Mouse (Mus musculus) urinary bladder, postnatal 4 days (tissue): Measurements from ENCODE around the gene Inmt.
"Not testable (repeated sequence)": the region's sequence is repeated elsewhere in the genome, so short reads cannot be mapped to it uniquely, and the experiment has no call there.

Source experiments
- DNase-seq, 2 experiments: peaks; one replicate each; pipeline ENCODE4 v3.0.0; 2021 to 2022; ENCODE audit warnings: low spot score in 2 of 2

Gene Inmt

DNA sequence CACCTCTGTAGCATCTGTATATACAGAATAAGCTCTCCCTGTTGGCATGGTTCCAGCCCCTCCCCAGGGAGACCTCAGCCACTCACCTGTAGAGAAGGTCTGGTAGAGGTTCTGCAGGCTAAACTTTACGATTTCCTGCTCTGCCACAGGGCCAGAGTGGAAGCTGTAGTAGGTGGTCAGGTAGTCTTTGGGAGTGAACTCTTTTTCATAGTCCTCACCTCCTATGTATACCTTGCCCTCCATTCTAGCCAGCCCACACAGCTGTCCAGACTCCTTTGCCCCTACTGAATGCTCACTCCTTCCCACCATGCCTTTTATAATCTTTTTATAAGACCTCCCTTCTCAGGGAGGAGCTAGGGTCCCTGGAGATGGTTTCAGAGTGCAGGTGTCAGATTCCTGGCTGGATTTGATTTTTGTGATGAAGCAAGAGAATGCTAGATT lies at the start of gene Inmt:
Gene Inmt, minus strand, starts transcription at position 303 of the 441 bp plus-strand sequence.
- DNase-seq, result no peak

DNA sequence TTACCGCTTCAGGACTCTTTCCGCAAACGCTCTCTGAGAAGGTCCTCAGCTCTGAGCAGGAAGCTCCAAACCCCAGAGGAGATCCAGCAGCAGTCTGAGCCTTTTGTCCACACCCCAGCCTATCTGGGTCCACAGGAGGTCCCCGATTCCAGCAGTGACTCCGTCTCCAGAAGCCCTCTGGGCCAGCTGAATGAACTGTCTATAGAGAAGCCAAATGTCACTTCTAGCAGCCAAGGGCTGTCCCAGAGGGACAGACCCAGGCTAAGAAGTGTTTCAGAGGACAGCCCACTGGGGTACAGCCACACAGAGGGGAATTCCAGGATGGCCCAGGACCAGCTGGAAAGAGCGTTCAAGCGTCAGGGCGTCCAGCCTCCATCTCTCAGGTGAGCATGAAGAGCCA lies 49.1 kb upstream of the Inmt start:
- DNase-seq, result no peak

DNA sequence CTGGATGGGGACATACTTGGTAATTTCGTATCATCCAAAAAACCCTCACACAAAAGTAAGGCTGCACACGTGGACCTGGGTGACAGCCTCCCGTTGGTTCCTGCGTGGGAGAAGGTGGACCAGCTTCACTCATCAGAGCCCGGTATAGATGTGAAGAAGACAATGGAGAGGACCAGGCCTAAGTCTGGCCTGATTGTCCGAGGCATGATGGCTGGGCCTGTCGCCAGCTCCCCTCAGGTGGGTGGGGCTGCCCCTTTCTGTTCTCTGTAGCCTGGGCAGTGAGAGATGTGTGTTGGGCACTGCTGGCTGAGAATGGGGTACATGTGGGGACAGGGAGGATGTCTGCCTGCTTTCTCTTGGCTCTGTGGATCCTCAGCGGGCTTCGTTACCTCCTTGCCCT lies 43.4 kb upstream of the Inmt start:
- DNase-seq, result no peak

DNA sequence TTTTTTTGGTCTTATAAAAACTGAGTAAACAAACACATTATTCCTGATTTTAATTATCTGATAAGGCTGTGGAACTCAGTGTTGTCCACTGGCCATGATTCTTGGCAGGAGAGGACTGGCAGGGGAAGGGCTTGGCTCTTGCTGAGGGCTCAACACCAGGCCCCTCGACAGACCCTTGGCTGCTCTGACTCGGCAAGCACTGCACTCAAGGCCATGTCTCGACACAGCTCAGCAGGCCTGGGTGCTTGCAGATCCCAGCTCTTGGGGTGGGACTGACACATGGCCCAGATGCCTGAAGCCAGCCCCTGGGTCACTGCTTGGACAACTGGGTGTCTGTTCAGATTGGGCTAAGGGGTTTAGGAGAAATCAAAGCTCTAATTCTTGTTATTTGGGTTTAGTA lies 39.7 kb upstream of the Inmt start:
- DNase-seq, result peak in 1 of 2 experiments; percentile 31

DNA sequence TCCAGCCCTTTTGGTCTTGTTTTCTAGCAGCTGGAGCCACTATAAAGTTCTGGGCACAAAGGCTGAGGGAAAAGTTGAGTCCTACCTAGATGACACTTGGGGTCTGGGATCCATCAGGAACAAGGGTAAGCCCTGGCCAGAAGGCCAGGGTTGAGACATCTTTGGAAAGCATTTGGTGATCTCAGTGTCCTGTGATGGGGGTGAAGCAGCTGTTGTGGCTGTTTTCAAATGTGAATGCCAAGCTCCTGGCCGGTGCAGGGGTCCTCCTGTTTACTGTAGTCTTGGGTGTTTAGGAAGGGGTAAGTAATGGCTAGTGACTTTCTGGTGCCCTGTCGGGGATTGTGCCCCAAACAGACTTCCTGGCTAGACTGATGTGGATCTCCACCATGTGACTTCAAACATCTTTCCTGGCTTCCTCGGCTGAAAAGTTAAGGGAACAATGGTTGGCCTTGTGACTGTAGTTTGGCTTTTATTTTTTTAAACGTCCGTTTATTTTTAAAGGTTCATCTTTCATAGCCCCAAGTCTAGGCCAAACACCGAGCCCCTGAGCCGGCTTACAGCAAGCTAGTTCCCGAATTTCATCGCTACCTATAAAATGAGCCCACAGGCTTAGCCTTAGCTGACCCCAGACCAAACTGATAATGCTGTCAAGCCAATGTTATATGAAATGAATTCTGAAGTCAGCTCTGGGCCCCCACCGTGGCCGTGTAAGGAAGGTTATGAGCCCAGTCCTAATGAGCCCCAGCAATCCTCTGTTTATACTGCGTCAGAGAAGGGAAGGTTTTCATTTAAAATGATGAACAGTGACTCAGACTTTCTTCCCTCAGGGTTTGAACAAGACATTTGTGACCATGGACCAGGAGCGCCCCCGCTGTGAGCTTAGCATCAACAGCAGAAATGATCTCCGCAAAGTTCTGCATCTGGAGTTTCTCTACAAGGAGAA lies 35.9 kb upstream of the Inmt start:
- no peak for DNase-seq

DNA sequence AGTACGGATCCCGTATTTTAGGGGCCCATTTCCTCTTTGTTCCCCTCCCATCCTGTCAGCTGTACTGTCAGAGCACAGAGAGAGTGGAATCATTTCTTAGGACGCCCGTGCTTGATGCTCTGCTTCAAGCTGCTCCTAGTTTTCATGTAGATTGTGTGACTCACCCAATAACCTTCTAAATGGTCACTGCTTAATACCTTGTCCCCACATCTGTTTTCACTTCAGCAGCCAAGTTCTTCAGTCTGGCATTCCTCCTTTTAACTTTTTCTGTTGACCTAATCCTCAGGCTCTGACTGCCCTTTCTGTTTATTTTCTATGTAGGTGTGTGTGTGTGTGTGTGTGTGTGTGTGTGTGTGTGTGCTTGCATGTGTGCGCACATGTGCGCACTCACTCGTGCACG lies 32.9 kb upstream of the Inmt start:
- DNase-seq, result no peak

DNA sequence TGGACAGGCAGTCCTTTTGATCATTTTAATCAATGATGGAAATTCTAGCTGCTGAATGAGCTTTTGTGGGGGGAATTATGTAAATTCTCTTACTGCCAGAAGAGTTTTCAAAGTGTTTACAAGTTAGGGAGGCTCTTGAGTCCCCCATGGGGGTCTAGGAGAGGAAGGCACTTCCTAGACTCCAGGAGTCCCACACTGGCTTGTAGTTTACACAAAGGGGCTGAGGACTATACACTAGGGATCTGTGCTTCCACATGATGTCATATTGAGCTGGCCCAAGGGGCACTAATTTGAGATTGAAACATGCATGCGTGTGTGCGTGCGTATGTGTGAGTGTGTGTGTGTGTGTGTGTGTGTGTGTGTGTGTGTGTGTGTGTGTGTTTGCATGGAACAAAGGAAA lies 29.1 kb upstream of the Inmt start:
- DNase-seq, result no peak

DNA sequence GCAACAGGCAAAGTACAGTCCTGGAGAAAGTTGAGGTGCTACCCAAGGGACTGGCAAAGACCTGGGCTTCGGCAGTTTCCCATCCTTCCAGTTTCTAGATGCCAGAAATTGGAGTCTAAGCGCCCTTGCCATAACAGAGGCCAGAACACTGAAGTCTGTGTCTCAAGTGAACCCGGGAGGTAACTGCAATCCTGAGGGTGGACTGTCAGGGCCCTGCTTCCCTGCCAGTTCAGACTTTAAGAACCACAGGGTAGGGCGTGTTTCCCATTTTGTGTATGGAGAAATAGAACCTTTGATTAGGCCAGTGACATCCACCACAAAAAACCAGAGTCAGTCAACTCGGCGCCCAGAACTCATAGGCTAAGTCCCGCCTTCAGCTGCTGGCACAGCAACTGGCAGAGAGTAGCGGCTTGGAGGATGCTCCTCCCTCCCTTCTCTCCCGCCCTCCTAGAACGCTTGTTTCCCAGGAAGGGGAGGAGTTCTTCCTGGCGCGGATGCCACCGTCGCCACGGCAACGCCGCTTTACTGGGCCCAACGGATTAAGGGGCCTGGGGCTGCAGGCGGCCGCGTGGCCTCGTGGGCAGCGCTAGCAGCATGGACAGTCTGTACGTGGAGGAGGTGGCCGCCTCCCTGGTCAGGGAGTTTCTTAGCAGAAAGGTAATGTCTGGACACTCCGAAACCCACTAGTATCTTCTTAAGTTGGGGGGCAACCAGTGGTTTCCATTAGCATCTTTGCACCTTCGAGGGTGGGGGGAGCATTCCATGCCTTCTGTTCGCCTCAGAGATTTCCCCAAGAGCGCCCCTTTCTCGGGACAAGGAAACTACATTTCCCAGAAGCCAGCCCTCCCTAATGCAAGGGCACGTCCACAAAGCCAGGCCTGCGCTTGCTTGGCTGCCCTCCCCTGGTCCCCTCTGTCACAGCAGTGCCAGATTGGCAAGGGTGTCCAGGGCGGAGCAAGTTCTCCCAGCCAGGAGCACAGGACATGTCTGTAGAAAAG lies 28.4 kb upstream of the Inmt start, which contains the start of gene Mindy4:
Gene Mindy4, plus strand, starts transcription at position 471 of the 998 bp plus-strand sequence.
- DNase-seq, result peak; percentile 85 to 87

DNA sequence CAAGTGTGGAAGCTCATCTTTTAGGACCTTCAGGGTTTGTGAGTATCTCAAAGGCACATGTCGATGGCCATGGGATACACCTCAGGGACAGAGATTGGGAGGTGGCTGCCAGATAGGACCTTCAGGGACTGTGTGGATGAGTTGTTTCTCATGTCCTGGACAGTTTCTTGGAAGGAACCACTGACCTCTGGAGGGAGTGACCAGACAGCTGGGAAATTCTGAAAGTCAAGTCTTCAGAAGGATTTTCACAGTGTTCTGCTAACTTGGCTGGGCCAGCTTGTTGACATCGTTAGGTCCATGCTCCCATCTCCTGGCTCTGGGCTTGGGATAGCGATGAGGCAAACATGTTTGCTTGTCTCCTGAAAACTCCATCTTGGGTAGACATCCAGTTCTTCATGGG lies 24.2 kb upstream of the Inmt start:
- DNase-seq, result no peak

DNA sequence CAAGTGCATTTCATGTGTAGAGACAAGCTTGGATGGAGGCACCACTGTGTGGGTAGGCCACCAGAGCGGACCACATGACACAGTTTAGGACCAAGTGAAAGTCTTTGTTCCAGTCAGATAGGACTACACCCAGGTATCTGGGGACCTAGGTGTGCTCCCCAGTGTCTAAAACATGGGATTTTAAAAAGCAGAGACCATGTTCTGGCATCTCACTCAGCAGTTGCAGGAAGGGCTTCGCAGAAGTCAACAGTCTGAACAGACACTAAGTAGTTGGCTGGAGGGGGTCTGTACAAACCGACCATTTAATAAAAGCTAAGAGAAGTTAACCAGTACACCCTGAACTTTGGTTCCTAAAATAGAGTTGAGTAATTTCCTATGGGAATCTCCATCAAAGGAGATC lies 18.3 kb upstream of the Inmt start:
- no peak for DNase-seq

DNA sequence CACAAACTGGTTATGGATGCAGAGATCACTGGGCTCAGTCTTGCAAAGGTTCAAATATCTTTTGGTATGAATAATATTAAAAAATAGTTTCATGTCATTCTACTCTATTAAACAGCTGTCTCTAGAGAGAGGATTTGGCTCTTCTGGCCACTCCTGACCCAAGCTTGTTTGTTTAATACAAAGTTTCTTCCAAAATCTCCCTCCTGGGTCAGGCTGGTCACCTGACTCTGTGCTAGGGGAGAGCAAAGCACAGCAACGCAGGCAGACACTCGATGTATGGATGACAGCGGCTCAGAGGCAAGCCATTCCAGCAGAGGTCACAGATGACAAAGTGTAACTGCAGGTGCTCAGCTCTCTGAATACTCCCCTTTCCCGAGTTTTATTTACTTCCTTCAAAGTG lies 16.7 kb upstream of the Inmt start:
- no peak for DNase-seq

DNA sequence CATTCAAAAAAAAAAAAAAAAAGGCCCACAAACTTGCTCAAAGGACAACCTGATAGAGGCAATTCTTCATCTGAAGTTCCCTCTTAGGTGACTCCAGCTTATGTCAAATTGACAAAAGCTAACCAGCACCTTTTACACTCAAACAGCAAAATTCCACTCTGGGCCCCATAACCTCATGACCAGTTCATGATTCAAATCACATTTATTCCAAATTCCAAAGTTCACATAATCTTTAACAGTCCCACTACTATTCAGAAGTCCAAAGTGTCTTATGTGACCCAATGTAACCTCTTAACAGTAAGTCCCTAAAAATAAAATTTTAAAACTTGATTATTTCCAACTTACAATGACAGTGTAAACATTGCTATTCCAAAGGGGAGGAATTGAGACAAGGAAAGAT lies 14.6 kb upstream of the Inmt start:
- no peak for DNase-seq

DNA sequence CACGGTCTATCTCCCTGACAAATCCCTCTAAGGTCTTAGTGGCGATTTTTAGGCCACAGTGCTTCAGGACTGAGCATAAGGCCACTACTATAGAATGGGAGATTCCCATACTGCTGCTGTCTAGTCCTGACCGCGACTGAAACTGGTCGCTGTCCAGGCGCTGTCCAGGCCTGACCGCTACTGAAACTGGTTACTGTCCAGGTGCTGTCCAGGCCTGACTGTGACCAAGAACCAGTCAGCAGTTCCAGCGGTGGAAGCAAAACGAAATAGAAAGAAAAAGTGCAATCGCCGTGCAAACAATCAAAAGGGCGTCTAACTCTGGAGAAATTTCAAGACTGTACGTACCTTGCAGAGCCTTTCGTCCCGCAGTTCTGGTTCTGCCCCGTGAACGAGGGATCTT lies 13.0 kb upstream of the Inmt start:
- not testable (repeated sequence) for DNase-seq

DNA sequence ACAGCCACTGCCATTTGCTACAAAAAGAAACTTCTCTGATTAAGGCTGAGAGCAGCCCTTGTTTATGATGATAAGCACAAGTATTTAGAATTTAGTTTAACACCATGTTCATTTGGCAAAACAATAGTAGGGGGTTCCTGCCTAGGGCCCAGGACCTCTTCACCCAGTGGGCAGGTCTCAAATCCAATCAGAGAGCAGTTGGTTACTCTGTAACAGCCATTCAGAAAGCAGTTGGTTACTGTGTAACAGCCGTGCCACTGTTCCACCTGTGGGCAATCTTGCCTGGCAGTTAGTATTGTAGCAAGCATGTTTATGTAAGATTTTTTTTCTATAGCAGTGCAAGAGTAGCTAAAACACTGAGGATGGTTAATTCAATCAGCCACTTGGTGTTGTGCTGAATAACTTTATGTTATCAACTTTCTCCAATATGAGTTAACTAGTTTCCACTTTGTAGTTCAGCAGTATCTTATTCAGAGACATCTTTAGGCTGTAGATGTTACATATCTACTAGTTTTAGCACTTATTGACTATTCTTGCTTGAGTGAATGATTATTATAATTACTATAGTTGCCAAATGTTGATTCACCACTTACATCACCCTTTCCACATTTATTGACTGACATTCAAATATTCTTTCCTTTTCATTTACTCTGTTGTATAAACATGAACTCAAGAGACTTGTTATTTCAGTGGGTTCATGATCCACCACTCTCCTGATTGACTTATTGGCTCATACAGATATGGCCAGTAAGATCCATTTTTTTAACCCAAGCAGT lies 8.0 kb upstream of the Inmt start:
- DNase-seq, result no peak

DNA sequence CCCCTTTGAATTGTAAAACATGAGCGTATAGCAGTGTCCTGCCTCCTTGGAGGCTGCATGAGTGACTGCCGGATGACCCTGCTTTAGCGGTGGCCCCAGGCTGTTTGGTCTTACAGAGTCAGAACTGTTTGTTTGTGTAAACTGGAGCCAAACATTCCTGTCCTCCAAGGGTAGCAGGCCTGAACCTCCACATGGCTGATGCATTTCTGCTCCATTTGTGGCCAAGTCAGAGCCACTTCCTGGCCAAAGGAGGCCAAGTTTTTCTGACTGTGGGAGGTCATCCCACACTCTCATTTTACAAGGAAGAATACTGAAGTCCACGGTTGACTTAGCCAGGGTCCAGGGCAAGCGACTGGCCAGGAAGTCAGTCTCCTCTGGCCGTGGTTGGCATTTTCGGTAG lies 4.7 kb upstream of the Inmt start:
- DNase-seq, result no peak

DNA sequence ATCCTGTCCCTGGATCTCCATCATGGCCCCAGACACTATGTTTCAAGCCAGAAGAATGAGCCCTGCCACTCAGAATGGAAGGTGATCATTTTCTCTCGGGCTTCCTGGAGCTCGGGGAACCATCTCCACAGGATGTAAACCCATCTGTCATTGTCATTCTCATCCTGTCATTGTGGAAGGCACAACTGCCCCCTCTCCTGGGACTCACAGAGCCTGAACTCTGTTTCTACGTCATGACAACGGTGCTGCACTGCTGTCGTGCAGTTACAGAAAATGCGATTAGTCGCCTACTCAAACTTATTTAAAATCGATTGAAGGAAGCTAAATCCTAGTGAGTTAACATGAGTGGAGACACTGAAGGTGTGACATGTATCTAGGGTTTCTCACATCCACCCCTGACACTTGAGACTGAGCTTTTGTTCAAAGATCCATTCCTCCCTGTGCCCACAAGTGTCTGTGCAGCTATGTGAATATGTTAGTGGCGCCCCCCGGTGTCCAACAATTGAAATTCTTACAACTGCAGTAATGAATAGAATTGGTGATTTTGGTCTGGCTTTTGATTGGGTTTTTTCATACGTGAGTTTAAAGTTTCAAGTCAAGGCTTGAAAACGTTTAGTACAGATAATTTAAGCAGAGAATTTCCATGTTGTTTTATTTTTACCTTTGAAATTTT lies 2.4 kb upstream of the Inmt start:
- no peak for DNase-seq

DNA sequence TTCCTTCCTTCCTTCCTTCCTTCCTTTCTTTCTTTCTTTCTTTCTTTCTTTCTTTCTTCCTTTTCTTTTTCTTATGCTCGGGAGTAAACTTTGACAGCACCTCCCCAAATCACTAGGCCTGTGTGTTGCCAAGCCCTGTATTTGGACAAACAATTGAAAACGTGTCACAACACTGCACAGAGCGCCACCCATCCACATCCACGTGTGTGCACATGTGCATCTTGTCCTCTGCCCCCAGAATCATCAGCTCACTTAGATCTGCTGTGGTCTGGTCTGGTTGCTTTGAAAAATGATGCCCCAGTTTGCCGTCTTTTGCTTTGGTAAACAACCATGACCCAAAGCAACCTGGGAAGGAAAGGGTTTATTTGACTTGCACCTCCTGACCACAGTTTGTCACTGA lies 1.0 kb upstream of the Inmt start:
- DNase-seq, result no peak

DNA sequence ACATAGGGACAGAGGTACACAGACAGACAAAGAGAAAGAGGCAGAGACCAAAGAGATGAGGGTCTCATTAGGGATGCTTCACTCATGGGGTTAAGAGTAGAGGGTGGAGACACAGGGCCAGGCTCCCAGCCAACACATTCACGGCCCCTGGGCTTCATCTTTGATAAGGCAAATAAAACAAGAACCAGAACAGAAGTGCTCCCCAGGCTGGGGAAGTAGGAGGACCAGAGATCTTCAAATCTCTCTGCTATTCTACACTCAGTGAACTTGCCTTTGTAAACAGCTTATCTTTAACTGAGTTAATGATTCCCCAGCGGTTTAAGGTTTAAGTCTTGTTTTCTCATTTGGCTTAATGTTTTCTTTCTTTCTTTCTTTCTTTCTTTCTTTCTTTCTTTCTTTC lies 613 bp upstream of the Inmt start:
- DNase-seq, result no peak

DNA sequence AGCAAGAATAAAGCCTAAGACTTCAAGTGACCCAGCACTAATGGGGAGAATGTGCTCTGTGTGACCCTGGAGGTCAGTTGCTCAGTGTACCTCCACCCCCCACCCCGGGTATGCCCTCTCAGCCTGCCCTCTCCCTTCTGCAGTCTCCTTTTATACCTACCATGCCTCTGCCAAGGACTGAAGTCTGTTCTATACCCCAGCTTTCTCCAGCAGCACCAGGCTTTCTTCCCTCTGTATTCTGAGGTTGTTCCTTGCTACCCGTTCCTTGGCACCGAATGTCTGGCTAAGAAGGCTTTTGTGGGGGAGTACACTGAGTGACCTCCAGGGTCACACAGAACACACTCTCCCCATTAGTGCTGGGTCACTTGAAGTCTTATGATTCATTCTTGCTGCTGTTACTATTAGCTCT lies 898 bp downstream of the Inmt start:
- DNase-seq, result no peak

DNA sequence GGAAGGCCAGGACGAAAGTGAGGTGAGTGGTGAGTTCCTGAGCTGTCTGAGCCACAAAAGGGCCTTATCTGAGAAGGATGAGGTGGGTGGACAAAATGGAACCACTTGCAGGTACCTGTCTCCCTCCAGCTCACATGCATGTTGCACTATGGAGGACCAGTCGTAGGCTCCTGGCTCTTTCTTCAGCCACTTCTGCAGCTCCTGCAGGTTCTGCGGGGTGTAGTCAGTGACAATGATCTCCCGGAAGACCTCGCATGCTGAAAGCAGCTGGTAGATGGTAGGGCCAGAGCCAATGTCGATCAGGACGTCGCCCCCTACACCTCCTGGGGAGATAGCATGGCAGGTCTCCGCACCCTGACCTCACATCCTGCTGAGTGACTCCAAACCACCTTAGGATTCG lies 1.7 kb downstream of the Inmt start:
- DNase-seq, result no peak

DNA sequence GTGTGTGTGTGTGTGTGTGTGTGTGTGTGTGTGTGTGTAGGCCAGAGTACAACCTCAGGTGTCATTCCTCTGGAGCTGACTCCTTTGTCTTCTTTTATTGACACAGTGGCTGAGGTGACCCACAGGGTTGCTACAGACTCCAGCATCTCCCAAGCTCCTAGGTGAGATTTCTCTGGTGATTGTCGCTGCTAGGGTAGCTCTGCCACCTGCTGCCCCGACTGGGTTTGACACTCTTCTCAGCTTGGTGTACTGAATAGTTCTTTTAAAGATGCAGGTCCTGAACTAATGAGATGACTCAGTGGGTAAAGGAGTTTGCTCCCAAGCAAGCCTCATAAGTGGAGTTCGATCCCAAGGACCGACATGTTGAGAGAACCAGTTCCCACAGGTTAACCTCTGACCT lies 3.2 kb downstream of the Inmt start:
- DNase-seq, result no peak
